Mouse (Mus musculus) right cerebral cortex, adult 2 months (tissue): ENCODE measurements around the gene Commd9.

Source experiments
- DNase-seq, 2 experiments: peaks; one replicate each; pipeline ENCODE4 v3.0.0; 2021 to 2022; ENCODE audit warnings: low spot score in 2 of 2

The Commd9 gene

GRCm38 (mm10) chr2:101909326-101910080 lies 23.5 kb downstream of the Commd9 start:
- no peak for DNase-seq

- no peak for DNase-seq
Measured at GRCm38 (mm10) chr2:101918518-101918917, 32.5 kb downstream of the Commd9 start.

GRCm38 (mm10) chr2:101920136-101920554 lies 34.1 kb downstream of the Commd9 start:
- DNase-seq, result no peak

GRCm38 (mm10) chr2:101922302-101922701 lies 36.3 kb downstream of the Commd9 start:
- no peak for DNase-seq

- no peak for DNase-seq
Measured at GRCm38 (mm10) chr2:101923181-101923580, 37.1 kb downstream of the Commd9 start.

- no peak for DNase-seq
Measured at GRCm38 (mm10) chr2:101925183-101925582, 39.1 kb downstream of the Commd9 start.

- no peak for DNase-seq
Measured at GRCm38 (mm10) chr2:101925591-101926188, 39.6 kb downstream of the Commd9 start.

- DNase-seq, result no peak
Measured at GRCm38 (mm10) chr2:101932169-101932936, 46.3 kb downstream of the Commd9 start.

- DNase-seq, result no peak
Measured at GRCm38 (mm10) chr2:101933301-101933700, 47.3 kb downstream of the Commd9 start.

GRCm38 (mm10) chr2:101935006-101935405 lies 49.0 kb downstream of the Commd9 start:
- no peak for DNase-seq

- no peak for DNase-seq
Measured at GRCm38 (mm10) chr2:101950716-101951520, 64.9 kb downstream of the Commd9 start.
